Mouse (Mus musculus) hindbrain, postnatal 0 days (tissue): ENCODE measurements around the gene Cdhr3. TPM values are rescaled to one million over a fixed set of nuclear protein-coding genes. Genes with fewer than 3 reads are reported as not detected.
"Not testable (repeated sequence)": the region's sequence is repeated elsewhere in the genome, so short reads cannot be mapped to it uniquely, and the experiment has no call there.

Experiments
- ATAC-seq: fragments of 200-750 bp; cut with Nextera tagmentation; 2 replicates; pipeline ENCODE4 v1.8.0; 2017; ENCODE audit warnings: mild to moderate bottlenecking, moderate TSS enrichment, moderate library complexity
- DNase-seq: peaks from one replicate; pipeline ENCODE4 v3.0.0-alpha.2; 2015; ENCODE audit warnings: low spot score
- H3K27ac ChIP-seq: fragments of 300-500 bp; sonication (generic); 2 replicates; pipeline ENCODE4 v1.5.1; 2014; ENCODE audit warnings: mild to moderate bottlenecking
- H3K27me3 ChIP-seq: fragments of 300-500 bp; sonication (generic); 2 replicates; pipeline ENCODE4 v1.6.1; 2014; ENCODE audit warnings: low read length, mixed read lengths; ENCODE audit not compliant: insufficient read depth
- H3K36me3 ChIP-seq: fragments of 300-500 bp; sonication (generic); 2 replicates; pipeline ENCODE4 v1.6.1; 2014; ENCODE audit warnings: low read length, mixed read lengths; ENCODE audit not compliant: insufficient read depth
- H3K4me1 ChIP-seq: fragments of 300-500 bp; sonication (generic); 2 replicates; pipeline ENCODE4 v1.6.1; 2014; ENCODE audit warnings: antibody characterized with exemption, low read length, mixed read lengths; ENCODE audit not compliant: insufficient read depth
- H3K4me2 ChIP-seq: fragments of 300-500 bp; sonication (generic); 2 replicates; pipeline ENCODE4 v1.6.1; 2014; ENCODE audit warnings: low read depth, mild to moderate bottlenecking, low read length, moderate library complexity, mixed read lengths
- H3K4me3 ChIP-seq: fragments of 300-500 bp; sonication (generic); 2 replicates; pipeline ENCODE4 v1.5.1; 2014; ENCODE audit warnings: low read length
- H3K9ac ChIP-seq: fragments of 300-500 bp; sonication (generic); replicated peaks from 2 replicates; pipeline ENCODE4 v1.6.1; 2014; ENCODE audit warnings: mild to moderate bottlenecking, low read length, moderate library complexity, mixed read lengths
- H3K9me3 ChIP-seq: fragments of 300-500 bp; sonication (generic); 2 replicates; pipeline ENCODE4 v1.6.1; 2016; ENCODE audit warnings: low read length, mixed read lengths
- CTCF ChIP-seq: IDR thresholded peaks from 2 replicates; pipeline ENCODE4 v1.5.1; 2016; ENCODE audit warnings: antibody characterized with exemption, control low read depth, low read depth
- WGBS: fragments of 180-500 bp; shearing (Covaris S2); extraction: QIAGEN DNeasy Blood & Tissue Kit; methylation state at CpG from one replicate; pipeline ENCODE4 v1.1.7; 2014; 5-methylcytosine and 5-hydroxymethylcytosine counted together
- polyA plus RNA-seq: library from polyadenylated mRNA; unstranded; fragments of >200 nt; fragmentation: Nextera tagmentation; extraction: Ambion mirVana; gene quantifications from 2 replicates; pipeline ENCODE4 v1.2.1, GENCODE M21; 2015
- total RNA-seq: library from RNA; depleted of rRNA; stranded (reverse); fragments of >200 nt; gene quantifications from 2 replicates; pipeline ENCODE4 v1.2.3, GENCODE M21; 2014

The Cdhr3 gene
- total and polyA plus RNA-seq, 2 experiments from 2014 or later, result 0.53 to 0.89 TPM

GRCm38 (mm10) chr12:33065162-33065561 lies 27.5 kb downstream of the Cdhr3 start:
- no peak for TF ChIP-seq CTCF
- no peaks in the 10 kb centered on the region for H3K9me3 ChIP-seq
- DNase-seq, result no peak
- WGBS, result 68% methylated on average over 3 of the region's 3 CpGs
- no peaks in the 10 kb centered on the region for H3K27me3 ChIP-seq
- H3K4me2 ChIP-seq, result no peak overlapping the region
- no peak for ATAC-seq
- H3K4me3 ChIP-seq, result no peak overlapping the region
- no peaks in the 10 kb centered on the region for H3K36me3 ChIP-seq
- peaks cover 13% of the 10 kb centered on the region for H3K4me1 ChIP-seq
- H3K27ac ChIP-seq, result no peak overlapping the region
- no peak overlapping the region for H3K9ac ChIP-seq

- Histone ChIP-seq H3K9me3 (no peaks in the 10 kb centered on the region), H3K4me1 (peaks cover 13% of the 10 kb centered on the region), H3K27ac (no peak overlapping the region), H3K27me3 (no peaks in the 10 kb centered on the region), H3K4me2 (no peak overlapping the region), H3K9ac (no peak overlapping the region), H3K36me3 (no peaks in the 10 kb centered on the region), H3K4me3 (no peak overlapping the region)
- no peak for ATAC-seq
- DNase-seq, result no peak
- WGBS, result 67% methylated on average over 2 of the region's 2 CpGs
- no peak for TF ChIP-seq CTCF
Observed at GRCm38 (mm10) chr12:33064266-33064665, 28.4 kb downstream of the Cdhr3 start.

GRCm38 (mm10) chr12:33063250-33063649 lies 29.4 kb downstream of the Cdhr3 start:
- Histone ChIP-seq H3K36me3 (no peaks in the 10 kb centered on the region), H3K4me1 (peaks cover 13% of the 10 kb centered on the region), H3K27ac (no peak overlapping the region), H3K4me2 (no peak overlapping the region), H3K9ac (no peak overlapping the region), H3K4me3 (no peak overlapping the region), H3K9me3 (no peaks in the 10 kb centered on the region), H3K27me3 (no peaks in the 10 kb centered on the region)
- no peak for TF ChIP-seq CTCF
- DNase-seq (no peak), ATAC-seq (no peak)
- WGBS, result 84% methylated on average over 2 of the region's 2 CpGs

GRCm38 (mm10) chr12:33062379-33062778 lies 30.3 kb downstream of the Cdhr3 start:
- H3K4me3 ChIP-seq, H3K27ac ChIP-seq, H3K9me3 ChIP-seq, H3K9ac ChIP-seq, DNase-seq, ATAC-seq, H3K36me3 ChIP-seq, H3K4me2 ChIP-seq, H3K27me3 ChIP-seq: not testable (repeated sequence)
- WGBS, result 15% methylated on average over 1 of the region's 2 CpGs
- H3K4me1 ChIP-seq, result peaks cover 16% of the 10 kb centered on the region

- no peak overlapping the region for H3K4me2 ChIP-seq
- DNase-seq (no peak), ATAC-seq (peak; percentile 38; the same call in 1 of the 2 replicates)
- no peaks in the 10 kb centered on the region for H3K9me3 ChIP-seq
- H3K4me3 ChIP-seq, result no peak overlapping the region
- H3K9ac ChIP-seq, result 0 out of 2 replicates have a peak overlapping the region, but pooled peaks have one; percentile 15
- WGBS, result 29% methylated on average over 8 of the region's 8 CpGs
- TF ChIP-seq CTCF, result no peak
- no peaks in the 10 kb centered on the region for H3K27me3 ChIP-seq
- peaks cover 22% of the 10 kb centered on the region for H3K4me1 ChIP-seq
- H3K36me3 ChIP-seq, result no peaks in the 10 kb centered on the region
- peak overlapping the region; percentile 17; the same call in 1 of the 2 replicates for H3K27ac ChIP-seq
Observed at GRCm38 (mm10) chr12:33061651-33062050, 31.0 kb downstream of the Cdhr3 start.

GRCm38 (mm10) chr12:33057231-33058048 lies 35.2 kb downstream of the Cdhr3 start:
- WGBS, result 10% methylated on average over 19 of the region's 19 CpGs

GRCm38 (mm10) chr12:33056574-33056973 lies 36.1 kb downstream of the Cdhr3 start:
- Histone ChIP-seq H3K27ac (no peak overlapping the region), H3K9me3 (no peaks in the 10 kb centered on the region), H3K9ac (no peak overlapping the region), H3K4me1 (peaks cover 14% of the 10 kb centered on the region), H3K36me3 (no peaks in the 10 kb centered on the region), H3K4me2 (no peak overlapping the region), H3K27me3 (no peaks in the 10 kb centered on the region), H3K4me3 (no peak overlapping the region)
- DNase-seq (no peak), ATAC-seq (no peak)
- WGBS, result 41% methylated on average over 3 of the region's 3 CpGs
- no peak for TF ChIP-seq CTCF

More at GRCm38 (mm10) chr12:33057231-33058048, 35.2 kb downstream of the Cdhr3 start:
- ATAC-seq (peak; percentile 83), DNase-seq (peak; percentile 82)
- Histone ChIP-seq H3K4me1 (peaks cover 19% of the 10 kb centered on the region), H3K27me3 (no peaks in the 10 kb centered on the region), H3K4me2 (peak overlapping the region; percentile 48), H3K4me3 (peak overlapping the region; percentile 21), H3K9me3 (no peaks in the 10 kb centered on the region), H3K27ac (peak overlapping the region; percentile 20), H3K36me3 (no peaks in the 10 kb centered on the region), H3K9ac (no peak overlapping the region)
- TF ChIP-seq CTCF, result peak; percentile 69
